Mouse (Mus musculus) limb, embryonic 14.5 days (tissue): Measurements from ENCODE around the gene Rps11. TPM values are rescaled to one million over a fixed set of nuclear protein-coding genes. Genes with fewer than 3 reads are reported as not detected.
A peak's percentile ranks its signal among the peaks of the same experiment; 100 is the strongest.

Experiments used
- ATAC-seq: fragments of 200-750 bp; cut with Nextera tagmentation; 2 replicates; pipeline ENCODE4 v1.8.0; 2017; ENCODE audit warnings: low read depth, moderate number of reproducible peaks, moderate TSS enrichment; ENCODE audit not compliant: low FRiP score
- DNase-seq: peaks from one replicate; pipeline ENCODE4 v3.0.0-alpha.2; 2015; ENCODE audit warnings: low spot score
- H3K27ac ChIP-seq: fragments of 300-500 bp; sonication (generic); replicated peaks from 2 replicates; pipeline ENCODE4 v1.5.1; 2014; ENCODE audit warnings: low read depth, mild to moderate bottlenecking, low read length, moderate library complexity, mixed read lengths
- H3K27me3 ChIP-seq: fragments of 300-500 bp; sonication (generic); 2 replicates; pipeline ENCODE4 v1.6.1; 2014; ENCODE audit warnings: low read length, mixed read lengths; ENCODE audit not compliant: control insufficient read depth, insufficient read depth
- H3K36me3 ChIP-seq: fragments of 300-500 bp; sonication (generic); 2 replicates; pipeline ENCODE4 v1.6.1; 2014; ENCODE audit warnings: mild to moderate bottlenecking, low read length, moderate library complexity, mixed read lengths; ENCODE audit not compliant: control insufficient read depth, insufficient read depth
- H3K4me1 ChIP-seq: fragments of 300-500 bp; sonication (generic); 2 replicates; pipeline ENCODE4 v1.6.1; 2014; ENCODE audit warnings: antibody characterized with exemption, low read length, mixed read lengths; ENCODE audit not compliant: control insufficient read depth, insufficient read depth
- H3K4me2 ChIP-seq: fragments of 300-500 bp; sonication (generic); replicated peaks from 2 replicates; pipeline ENCODE4 v1.6.1; 2014; ENCODE audit warnings: low read depth, mild to moderate bottlenecking, low read length, moderate library complexity; ENCODE audit not compliant: severe bottlenecking
- H3K4me3 ChIP-seq: fragments of 300-500 bp; sonication (generic); replicated peaks from 2 replicates; pipeline ENCODE4 v1.5.1; 2014; ENCODE audit warnings: low read length
- H3K9ac ChIP-seq: fragments of 300-500 bp; sonication (generic); 2 replicates; pipeline ENCODE4 v1.6.1; 2014; ENCODE audit warnings: mild to moderate bottlenecking, low read depth, low read length, moderate library complexity; ENCODE audit not compliant: severe bottlenecking
- H3K9me3 ChIP-seq: fragments of 300-500 bp; sonication (generic); 2 replicates; pipeline ENCODE4 v1.6.1; 2016; ENCODE audit warnings: low read length; ENCODE audit not compliant: control insufficient read depth
- POLR2A ChIP-seq: fragments of 200-500 bp; IDR thresholded peaks from 2 replicates; pipeline ENCODE4 v1.8.0; 2012; ENCODE audit warnings: inconsistent platforms, mild to moderate bottlenecking, moderate library complexity, borderline replicate concordance; ENCODE audit not compliant: insufficient read depth, insufficient read length; ENCODE audit errors: extremely low read depth
- WGBS: fragments of 180-500 bp; shearing (Covaris S2); extraction: QIAGEN DNeasy Blood & Tissue Kit; methylation state at CpG from one replicate; pipeline ENCODE4 v1.1.7; 2014; 5-methylcytosine and 5-hydroxymethylcytosine counted together
- polyA plus RNA-seq, 2 experiments: library from polyadenylated mRNA; depleted of rRNA in 1 of 2; stranded (reverse) in 1 of 2; unstranded in 1 of 2; fragments of >200 nt; fragmentation: Nextera tagmentation in 1 of 2; extraction: Ambion mirVana in 1 of 2; gene quantifications; 2 replicates each; pipeline versions ENCODE4 v1.2.1 to v1.2.3; 2012 to 2014

The Rps11 gene
- polyA plus RNA-seq, 2 experiments = 814 to 1,719 TPM

GRCm38 (mm10) chr7:45144368-45145174 is 20.3 kb upstream of the Rps11 start:
- Histone ChIP-seq H3K9ac (no peak overlapping the region), H3K36me3 (peaks cover 71% of the 10 kb centered on the region)

DNA sequence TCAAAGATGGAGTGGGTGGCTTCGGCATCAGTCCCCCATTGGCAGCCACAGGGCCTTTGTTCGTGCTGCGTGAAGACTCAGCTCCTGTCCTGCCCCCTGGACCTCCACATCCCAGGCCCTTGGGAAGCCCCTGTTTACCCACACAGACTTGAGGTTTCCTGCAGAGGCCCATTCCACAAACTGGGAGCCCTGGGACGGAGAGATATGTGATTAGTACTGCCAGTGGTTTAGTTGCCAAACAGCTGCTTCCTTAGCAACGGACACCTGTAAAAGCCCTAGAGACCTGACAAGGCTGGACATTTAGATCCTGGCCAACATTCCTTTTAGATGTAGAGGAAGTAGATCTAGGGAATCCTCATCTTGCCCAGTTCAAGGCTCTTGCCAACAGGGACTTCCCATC is 17.7 kb upstream of the Rps11 start:
- DNase-seq (no peak), ATAC-seq (no peak)
- WGBS = 82% methylated on average over 5 of the region's 5 CpGs
- Histone ChIP-seq H3K4me1 (no peaks in the 10 kb centered on the region), H3K27ac (no peak overlapping the region), H3K36me3 (peaks cover 50% of the 10 kb centered on the region), H3K9me3 (no peaks in the 10 kb centered on the region), H3K4me3 (no peak overlapping the region), H3K27me3 (no peaks in the 10 kb centered on the region), H3K4me2 (no peak overlapping the region), H3K9ac (0 out of 2 replicates have a peak overlapping the region, but pooled peaks have one; percentile 16)
- no peak for TF ChIP-seq POLR2A

More at GRCm38 (mm10) chr7:45144368-45145174, 20.3 kb upstream of the Rps11 start:
- ATAC-seq = no peak
- Histone ChIP-seq H3K9me3 (no peaks in the 10 kb centered on the region), H3K4me2 (no peak overlapping the region), H3K27ac (no peak overlapping the region), H3K27me3 (no peaks in the 10 kb centered on the region), H3K4me1 (no peaks in the 10 kb centered on the region), H3K4me3 (no peak overlapping the region)
- no peak for TF ChIP-seq POLR2A
- WGBS = 86% methylated on average over 13 of the region's 13 CpGs
- DNase-seq = no peak

DNA sequence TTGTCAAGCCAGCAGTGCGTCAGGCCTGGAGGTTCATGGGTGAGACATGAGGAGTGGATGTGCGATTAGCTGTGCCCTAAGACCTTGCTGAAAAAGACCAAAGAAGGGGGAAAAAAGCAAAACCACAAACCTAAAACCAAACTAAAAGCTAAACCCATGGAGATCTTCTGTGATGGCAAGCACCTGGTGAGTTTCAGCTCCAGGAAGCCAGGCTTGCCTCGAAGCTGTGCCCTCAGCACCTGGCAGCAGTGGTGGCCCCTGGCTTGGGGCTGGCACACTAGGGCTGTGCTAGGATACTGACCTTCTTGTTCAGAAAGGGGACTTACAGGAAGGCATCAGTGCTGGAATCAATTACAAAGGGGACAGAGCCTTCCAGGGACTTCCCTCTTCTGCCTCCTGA is 17.1 kb upstream of the Rps11 start:
- no peak overlapping the region for H3K4me2 ChIP-seq
- no peak for DNase-seq
- H3K4me1 ChIP-seq = no peaks in the 10 kb centered on the region
- no peak overlapping the region for H3K27ac ChIP-seq
- peaks cover 44% of the 10 kb centered on the region for H3K36me3 ChIP-seq
- no peaks in the 10 kb centered on the region for H3K9me3 ChIP-seq
- H3K4me3 ChIP-seq = no peak overlapping the region
- no peak for ATAC-seq
- H3K27me3 ChIP-seq = no peaks in the 10 kb centered on the region
- 93% methylated on average over 3 of the region's 3 CpGs for WGBS
- no peak for TF ChIP-seq POLR2A
- peak overlapping the region; percentile 16; the same call in 1 of the 2 replicates for H3K9ac ChIP-seq

DNA sequence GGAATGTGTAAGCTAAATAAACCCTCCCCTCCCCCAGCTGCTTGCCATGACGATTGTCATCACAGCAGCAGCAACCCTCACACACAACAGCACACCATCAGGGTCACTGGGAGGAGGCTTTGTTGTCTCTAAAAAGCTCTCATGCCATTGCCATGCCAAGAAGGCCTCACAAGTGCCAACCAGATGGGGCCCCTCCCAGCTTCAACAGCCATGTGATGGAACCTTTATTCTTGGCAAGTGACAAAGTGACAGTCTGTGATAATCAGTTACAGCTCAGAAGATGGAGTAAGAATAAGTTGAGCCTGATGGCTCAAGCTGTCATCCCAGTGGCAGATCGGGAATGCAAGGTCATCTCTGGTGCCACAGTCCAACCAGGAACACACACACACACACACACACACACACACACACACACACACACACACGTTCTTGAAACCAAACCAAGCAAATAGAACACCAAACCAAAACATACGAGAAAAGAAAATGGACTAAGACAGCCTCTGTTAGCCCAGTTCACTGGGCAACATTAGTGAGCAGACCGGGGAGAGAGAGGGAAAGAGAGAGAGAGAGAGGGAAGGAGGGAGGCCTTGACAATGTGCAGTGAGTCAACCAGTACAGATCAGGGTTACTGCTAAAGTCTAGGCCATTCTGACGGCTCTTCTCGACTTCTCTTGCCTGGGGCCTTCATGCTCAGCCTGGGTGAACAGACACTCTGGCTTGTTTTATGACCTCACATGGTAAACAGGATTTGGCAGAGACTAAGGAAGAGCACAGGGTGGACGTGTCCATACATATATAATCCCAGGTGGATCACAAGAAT is 15.9 kb upstream of the Rps11 start:
- 0 out of 2 replicates have a peak, but pooled peaks cover 4% of the 10 kb centered on the region for H3K27me3 ChIP-seq
- DNase-seq = no peak
- no peak for ATAC-seq
- no peaks in the 10 kb centered on the region for H3K4me1 ChIP-seq
- no peak for TF ChIP-seq POLR2A
- WGBS = 69% methylated on average over 8 of the region's 8 CpGs
- no peak overlapping the region for H3K4me2 ChIP-seq
- no peak overlapping the region for H3K9ac ChIP-seq
- H3K36me3 ChIP-seq = peaks cover 33% of the 10 kb centered on the region
- no peak overlapping the region for H3K4me3 ChIP-seq
- no peak overlapping the region for H3K27ac ChIP-seq
- H3K9me3 ChIP-seq = no peaks in the 10 kb centered on the region

- ATAC-seq = no peak
These were observed 14.2 kb upstream of the Rps11 start for GRCm38 (mm10) chr7:45138403-45138802.

More at GRCm38 (mm10) chr7:45138403-45138802, 14.2 kb upstream of the Rps11 start:
- H3K27me3 ChIP-seq = 0 out of 2 replicates have a peak, but pooled peaks cover 4% of the 10 kb centered on the region
- peaks cover 16% of the 10 kb centered on the region for H3K36me3 ChIP-seq
- H3K4me3 ChIP-seq = no peak overlapping the region
- DNase-seq = no peak
- H3K27ac ChIP-seq = no peak overlapping the region
- 82% methylated on average over 1 of the region's 1 CpGs for WGBS
- H3K9ac ChIP-seq = no peak overlapping the region
- H3K9me3 ChIP-seq = no peaks in the 10 kb centered on the region
- no peaks in the 10 kb centered on the region for H3K4me1 ChIP-seq
- no peak overlapping the region for H3K4me2 ChIP-seq
- no peak for TF ChIP-seq POLR2A
